Mouse (Mus musculus) kidney, postnatal 14 days (tissue): Measurements from ENCODE around the gene 4931428L18Rik.

ENCODE experiments used
- DNase-seq: peaks from one replicate; pipeline ENCODE4 v3.0.0; 2022; ENCODE audit warnings: mixed read lengths

The 4931428L18Rik gene

DNA sequence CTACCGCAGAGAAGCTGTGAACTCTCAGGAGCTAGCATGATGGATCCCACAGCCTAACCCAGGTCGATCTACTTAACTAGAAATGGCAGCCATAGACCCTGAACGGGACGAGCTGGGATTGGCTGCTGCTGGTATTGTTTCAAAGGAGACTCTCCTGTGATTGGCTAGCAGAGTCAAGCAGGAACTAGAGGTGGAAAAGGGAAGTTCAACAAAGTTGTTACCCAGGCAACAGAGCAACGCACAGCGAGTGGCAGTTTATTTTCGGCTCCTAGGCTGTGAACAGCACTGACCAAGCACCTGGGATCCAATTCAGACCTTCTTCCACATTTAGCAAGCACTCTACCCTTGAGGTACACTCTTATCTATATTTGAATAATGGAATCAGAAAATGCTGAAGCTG, at the start of gene 4931428L18Rik, which contains the start of gene Pih1d3:
4931428L18Rik (minus strand) TSS at position 121 of the 400 bp plus-strand sequence.
Pih1d3 (plus strand) TSS at position 275 of the 400 bp plus-strand sequence.
- DNase-seq = no peak

DNA sequence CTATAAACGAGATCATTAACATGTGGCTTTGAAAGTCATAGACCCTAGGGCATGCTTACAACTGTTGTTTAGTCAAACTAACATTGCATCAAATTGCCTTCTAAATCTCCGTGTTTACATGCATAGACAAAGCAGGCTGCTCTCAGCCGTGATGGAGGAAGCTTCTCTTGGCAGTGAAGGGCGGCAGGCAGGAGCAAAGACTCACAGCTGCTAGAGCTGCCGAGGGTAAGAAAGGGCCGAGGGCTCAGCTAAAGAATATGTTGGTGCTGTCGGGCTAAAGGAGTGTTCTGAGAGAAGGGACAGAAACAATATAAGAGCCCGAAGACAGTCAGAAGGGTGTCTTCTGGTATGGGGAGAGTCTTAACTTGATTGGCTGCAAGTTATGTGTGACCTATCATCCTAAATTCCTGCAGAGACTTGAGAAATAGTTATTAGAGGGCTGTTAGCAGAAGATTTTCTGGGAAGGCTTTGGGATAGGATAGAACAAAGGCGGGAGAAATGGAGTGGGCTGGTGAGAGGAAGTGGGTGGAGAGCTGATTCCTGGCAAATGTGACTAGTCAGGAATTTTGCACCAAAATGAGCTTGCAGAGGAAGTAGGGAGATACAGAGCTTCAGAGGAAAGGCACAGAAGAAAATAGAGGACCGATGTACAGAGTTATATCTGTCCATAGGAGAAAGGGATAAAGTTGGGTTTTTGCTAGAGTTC, 37.9 kb upstream of the 4931428L18Rik start:
- DNase-seq = peak; percentile 4

DNA sequence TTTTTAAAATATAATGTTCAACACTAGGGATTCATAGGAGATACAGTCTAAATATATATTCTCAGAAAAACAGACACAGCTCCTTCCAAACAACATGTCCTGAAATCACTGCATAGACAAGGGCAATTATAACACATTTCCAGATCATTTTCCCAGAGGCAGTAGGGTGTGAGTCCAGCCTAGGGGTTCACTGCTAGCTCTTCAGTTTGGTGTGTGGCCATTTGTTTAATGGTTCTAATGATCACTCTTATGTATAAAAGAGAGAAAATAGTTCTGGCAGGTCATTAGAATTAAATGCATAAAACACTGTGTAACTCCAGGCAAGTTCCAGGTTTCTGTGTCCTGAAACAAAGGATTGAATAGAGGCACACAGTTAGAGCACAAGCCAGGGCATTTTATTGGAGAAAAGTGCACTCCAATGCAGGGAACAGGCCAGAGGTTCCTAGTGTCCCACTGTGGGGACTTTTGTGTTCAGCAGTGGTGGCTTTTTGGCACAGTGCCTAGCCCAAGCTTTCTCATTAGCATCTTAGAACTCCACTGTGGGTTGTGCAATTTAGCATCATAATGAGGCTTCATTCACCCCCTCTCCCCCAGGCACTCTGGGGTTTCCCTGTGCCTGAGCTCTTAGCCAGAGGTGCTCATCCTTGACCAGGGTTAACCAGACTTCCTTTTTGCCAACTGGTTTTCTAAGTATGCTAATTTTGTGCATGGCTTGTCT, 11.0 kb upstream of the 4931428L18Rik start:
- peak; percentile 52 for DNase-seq

DNA sequence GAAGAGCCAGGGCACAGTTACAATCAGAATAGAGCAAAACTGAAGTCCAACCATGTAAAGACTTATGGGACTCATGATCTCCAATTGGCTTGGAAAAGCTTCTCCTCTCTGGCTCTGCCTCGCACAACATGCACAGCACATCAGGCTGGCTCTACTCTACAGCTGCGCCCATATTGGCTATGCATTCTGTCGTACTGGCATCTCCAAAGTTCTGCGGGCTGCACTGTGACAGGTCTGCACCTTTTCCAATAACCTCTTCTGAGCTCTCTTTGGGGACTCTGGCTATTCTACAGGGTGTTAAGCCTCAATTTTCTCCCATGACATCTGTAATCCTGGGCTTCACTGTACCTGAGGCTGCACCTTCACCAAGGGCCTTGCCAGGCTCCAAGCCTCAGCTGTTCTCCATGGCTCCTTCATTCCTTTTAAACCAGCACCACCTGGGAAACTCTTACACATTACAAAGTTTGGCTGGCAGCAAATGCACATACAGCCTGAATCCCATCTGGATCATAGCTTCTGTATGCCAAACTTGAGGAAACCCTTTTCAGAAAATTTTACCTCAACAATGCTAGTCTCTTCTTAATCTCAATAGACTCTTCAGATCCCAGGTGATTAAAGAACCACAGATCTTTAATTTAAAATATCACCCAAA, 1.8 kb downstream of the 4931428L18Rik start:
- DNase-seq = no peak

DNA sequence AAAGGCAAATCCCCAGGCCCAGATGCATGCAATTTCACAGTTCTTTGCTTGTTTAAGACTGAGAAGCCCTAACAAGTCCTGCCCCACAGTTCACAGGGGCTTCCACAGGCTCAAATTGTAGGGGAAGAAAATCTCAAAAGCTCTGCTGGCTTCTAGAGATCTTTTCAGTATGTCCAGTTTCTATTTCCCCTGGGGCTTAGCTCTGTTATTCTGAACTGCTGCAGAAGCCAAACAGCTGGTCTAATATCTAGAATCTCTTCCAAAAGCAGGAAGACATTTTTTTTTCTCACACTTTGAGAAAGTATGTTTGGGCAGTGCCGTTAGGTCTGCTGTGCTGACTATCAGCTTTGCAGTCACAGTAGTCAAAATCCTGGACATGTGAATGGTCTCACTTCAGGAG, 7.7 kb downstream of the 4931428L18Rik start:
- DNase-seq = no peak

DNA sequence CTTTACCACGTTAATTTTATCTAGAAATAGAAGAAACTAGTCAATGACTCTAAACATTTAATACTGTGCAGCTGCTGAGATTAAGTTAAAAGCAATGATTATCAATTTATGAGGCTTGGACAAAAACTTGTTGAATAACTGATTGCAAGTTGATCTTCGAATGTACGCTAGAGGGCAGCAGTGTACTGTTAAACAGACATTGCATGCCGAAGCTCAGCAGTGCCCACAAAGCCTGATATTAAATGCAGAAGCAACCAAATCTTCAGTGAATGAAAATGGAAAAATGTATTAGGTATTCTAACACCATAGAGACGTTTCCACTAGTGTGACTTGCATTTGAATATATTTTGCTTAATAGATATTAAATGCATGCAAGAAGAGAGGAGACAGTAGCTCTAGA, 12.3 kb downstream of the 4931428L18Rik start:
- peak; percentile 51 for DNase-seq

DNA sequence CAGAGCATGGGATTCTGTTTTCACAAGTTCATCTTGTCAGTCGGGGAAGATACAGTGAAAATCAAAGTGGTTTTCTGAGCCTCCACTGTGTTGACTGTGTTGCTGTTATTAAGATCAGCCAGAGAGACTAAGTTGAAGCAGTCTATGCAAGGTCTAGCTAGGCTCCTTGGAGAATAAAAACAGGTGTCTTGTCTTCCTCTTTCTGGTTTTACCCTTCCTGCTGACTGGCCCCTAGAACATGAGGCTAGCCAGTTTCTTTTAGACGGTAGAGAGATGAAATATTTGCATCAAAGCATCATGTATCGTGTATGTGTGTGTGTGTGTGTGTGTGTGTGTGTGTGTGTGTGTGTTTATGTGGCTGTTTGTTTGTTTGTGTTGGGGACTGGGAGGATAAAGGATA, 16.7 kb downstream of the 4931428L18Rik start:
- no peak for DNase-seq

DNA sequence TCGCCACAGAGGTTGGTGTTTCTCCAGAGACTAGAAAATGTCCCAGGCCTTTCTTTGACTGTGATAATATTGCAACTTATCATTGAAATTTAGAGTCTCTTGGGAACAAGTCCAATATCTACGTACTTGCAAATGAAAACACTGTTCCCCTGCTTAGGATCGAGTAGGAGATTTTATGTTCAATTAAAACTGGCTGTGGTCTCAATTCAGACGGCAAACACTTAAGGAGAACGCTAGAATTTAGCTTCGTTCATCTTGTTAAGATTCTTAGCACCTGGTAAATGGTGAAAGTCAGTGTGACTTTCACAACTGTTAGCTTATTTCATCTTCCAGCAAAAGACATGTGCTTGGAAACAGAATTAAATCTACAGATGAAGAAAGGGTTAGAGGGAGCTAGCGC, 17.1 kb downstream of the 4931428L18Rik start:
- no peak for DNase-seq

DNA sequence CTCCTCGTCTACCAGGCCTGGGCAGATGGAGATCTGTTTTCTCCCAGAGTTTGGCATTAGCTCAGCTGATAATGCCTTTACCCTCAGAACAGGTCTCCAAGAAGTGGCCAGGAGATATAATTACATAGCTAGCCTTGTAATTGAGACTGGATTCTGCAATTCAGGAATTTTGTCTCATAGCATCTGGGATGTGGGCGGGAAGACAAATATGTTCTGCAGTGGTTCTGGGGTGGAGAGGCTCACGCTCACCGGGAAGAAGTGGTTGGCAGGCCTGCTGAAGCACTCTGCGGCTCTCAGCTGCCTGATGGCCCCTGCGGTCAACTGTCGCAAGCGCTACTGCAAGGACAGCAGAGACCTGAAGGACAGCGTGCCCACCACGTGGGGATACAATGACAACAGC, 18.7 kb downstream of the 4931428L18Rik start:
- DNase-seq = no peak

DNA sequence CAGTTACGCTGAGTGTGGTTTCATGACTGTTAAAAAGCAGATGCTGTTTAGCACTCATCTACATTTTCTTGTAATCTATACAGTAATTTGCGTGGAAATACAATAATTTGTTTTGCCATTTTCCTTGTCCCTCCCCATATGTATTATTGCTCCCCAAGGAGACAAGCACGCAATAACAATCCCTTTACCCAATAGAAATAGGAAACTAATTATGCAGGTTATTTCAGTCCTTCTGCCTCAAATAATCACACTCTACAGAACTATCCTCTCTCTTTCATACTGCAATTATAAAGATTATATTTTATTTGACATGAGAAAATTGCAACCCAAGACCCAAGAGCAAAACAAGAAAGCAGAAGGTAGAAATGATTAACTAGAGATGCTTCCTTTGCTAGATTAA, 25.5 kb downstream of the 4931428L18Rik start:
- no peak for DNase-seq

DNA sequence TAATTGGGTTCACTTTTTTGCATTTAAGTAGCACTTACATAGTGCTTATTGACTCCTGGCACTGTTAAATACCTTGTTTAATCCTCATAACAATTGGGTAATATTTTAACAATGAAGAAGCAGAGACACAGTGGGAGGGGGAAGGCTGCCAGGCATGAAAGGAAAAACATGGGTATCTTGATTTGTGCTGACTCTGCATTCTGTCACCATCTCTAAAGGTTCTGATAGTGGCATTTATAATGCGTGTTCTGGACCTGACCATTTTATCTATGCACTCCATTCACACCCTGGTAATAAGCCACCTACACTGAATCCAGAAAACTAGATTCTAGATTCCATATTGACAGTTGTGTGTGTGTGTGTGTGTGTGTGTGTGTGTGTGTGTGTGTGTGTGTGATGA, 26.9 kb downstream of the 4931428L18Rik start:
- no peak for DNase-seq

DNA sequence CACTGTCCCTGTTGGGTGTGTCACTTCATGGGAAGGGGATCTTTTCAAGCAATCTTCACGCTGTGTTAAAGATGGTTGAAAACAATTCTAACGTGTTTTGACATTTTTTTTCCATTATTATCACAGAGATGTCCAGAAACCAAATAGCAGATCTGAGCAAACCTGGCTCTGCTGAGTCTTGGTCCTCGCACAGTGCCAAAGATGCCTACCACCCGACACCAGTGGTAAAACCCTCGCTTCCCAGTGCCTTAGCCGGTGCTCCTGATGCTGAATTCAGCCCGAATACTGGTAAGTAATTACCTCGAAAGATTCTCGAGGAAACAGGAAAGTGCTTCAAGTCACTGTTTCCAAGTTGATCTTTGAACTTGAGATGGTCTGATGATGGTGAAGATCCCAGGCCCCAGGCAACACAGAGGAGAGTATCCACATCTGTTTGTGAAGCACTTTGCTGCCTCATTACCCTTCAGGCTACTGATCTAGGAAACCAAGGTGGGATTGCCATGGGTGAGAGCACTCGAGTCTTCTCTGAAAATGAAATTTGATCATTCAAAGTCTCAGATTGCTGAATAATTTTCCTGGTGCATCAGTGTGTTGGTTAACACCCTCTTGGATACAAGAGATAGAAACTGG, 32.1 kb downstream of the 4931428L18Rik start:
- no peak for DNase-seq

DNA sequence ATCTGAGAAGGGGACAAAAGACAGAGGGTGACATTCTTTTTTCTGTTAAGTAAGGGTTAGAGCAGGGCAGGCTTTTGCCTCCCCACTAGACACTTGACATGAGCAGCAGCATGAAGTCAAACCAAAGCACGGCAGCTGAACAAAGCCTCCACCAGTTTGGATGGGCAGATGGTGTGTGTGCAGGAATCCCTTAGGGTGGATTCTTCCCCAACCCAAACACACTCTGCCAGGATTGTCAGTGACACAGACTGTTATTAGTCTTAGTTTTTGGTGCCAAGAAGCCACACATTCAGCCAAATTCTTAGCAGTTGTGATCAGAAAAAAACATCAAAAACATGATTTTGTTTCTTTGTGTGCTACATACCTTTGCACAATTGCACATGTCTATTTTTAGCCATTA, 44.2 kb downstream of the 4931428L18Rik start:
- no peak for DNase-seq

DNA sequence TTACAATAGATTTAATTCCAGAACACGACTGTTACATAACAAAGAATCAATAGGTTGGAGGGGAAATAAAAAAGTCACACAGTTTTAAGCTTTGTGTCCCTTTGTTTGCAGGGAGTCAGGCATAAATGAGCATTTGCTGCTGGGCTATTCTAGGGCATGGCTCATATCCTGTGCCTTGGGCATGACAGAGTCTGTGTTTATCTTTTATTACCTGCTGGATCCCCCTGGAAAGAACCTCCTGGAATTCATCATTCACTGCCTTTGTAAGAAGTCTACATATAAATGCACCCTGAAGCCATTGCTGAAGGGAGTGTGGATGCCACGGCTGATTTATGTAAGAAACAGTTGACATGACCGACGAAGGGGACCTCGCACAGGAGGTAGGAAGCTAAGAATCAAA, 46.4 kb downstream of the 4931428L18Rik start, which contains the start of gene Lgsn:
Lgsn (plus strand) TSS at position 301 of the 400 bp plus-strand sequence.
- no peak for DNase-seq

DNA sequence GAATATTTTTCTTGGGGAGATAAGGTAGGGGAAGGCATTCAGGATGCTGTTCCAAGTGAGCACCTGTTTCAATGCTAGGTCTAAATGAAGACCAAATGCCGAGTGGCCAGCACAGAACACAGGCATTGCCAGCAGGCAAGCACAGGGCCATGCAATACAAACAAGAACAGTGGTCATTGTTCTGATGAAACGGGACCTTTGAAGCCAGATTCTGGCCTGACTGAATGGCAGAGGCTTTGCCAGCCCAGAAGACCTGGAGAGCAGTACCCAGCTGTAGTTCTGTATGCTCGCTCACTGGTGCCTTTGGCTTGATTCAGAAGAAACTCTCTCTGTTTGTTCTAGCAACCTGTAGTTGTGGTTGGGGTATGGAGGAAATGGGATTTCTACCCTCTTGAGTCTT, 47.1 kb downstream of the 4931428L18Rik start:
- DNase-seq = no peak

DNA sequence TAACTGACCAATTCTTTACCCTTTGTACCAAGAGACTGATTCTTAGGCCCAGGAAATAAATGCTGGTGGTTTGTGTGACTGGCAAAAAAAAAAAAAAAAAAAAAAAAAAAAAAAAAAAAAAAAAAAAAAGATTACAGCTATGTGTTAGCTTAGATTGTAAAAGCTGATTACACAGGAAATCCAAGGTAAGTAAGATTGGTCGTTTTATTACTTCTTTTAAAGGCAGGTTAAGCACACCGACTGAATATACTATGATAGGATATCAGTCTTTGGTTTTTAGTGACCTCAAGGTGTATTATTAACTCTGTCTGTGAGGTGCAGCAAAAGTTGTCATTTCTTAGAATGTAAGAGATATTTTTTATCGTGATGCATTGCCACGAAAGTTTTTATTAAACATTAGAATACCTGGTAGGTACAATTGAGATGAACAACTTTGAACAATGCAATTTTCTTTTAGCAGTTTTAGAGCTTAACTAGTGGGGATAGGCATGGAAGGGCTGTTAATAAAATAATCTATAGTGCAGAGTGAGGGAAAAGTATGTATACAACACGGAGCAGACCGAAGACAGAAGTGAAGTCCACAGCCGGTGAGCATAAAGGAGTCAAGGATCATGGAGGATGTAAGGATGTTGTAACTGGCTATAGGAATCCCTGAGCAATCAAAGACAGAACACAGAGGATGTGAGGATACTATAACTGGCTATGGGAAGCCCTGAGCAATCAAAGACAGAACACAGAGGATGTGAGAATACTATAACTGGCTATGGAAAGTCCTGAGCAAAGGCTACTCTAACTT, 57.0 kb downstream of the 4931428L18Rik start:
- no peak for DNase-seq

DNA sequence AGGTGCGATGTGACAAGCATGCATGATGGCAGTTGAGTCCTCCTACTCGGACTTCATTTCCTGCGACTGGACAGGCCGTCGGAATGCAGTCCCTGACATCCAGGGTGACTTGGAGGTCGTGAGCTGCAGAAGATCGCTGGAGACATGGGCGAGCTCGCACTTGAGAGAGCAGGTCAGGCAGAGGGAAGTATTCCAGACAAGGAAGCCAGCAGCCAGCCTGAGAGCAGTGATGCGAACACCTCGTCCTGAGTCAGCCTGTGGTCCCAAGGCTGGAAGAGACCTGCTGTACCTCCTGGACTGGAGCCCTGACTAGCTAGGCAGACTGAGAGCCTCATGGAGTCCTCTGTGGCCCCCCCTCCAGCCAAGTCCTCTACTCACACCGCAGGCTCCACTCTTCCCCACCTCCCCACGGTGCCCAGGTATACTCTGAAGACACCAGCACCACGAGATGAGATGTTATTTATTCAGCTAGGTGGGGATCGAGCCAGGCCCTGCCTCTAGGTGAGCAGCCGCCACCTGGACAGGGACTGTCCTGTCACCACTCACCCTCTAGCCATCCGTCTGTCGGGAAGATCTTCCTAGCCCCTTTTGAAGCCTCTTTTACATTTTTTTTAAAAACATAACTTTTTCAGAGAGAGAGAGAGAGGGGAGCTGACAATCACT, 57.8 kb downstream of the 4931428L18Rik start:
- no peak for DNase-seq

DNA sequence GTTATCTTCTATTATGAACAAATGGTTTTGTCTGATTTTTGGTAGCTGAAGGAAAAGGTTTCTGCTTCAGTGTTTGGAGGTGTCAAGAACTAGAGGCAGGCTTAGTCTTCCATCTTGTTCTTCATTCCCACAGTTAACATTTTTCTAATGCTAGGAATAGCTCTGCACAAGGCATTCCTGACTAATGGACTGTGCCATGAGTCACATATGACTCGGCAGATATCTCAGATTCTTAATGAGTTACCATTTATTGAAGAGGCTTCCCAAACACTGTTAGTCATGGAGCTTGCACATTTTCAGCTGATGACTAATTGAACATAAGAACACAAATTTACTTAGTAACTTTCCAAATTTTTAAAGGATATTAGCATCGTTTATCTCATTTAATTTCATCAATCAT, 65.6 kb downstream of the 4931428L18Rik start:
- DNase-seq = peak; percentile 7

DNA sequence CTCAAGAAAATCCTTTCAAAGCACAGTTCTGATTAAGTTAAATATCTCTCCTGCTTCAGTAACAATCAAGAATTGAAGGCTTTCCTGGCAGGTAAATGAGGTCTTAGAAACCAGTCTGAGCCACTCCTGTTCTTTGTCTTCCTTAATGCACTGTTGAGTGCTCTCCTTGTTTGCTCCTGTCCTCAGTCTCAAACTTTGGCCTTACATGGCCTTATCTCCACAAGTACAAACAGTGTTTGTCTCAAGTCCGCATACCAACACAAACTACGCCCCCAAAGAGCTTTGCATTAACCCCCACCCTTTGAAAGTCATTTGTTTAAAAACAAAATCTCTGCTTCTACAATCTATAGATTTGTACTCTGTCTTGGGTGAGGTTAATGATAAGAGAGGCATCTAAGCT, 66.3 kb downstream of the 4931428L18Rik start:
- DNase-seq = no peak

DNA sequence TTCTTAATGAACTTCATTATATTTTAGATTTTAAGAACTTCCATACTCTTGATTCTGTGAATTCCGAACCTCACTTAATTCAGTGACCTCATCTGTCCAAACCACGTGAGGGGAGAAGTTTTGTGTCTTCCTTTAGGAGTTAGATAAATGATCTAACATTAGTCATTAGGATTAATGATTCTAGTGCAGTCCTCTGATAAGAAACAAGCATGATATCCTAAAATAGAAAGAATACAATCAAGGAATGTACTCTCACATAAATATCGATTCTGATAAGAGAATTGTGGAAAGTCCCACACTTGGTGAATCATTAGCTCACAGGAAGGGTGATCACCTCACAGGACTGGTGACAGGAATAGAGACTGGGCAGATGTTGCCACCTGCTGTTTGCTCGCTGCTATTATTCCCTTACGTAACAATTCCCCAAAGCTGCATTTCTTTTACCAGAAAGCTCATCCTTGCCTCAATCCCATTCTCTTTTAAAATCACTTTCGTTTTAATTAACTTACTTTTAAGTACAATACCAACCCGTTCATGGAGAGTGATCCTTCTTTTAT, 68.6 kb downstream of the 4931428L18Rik start:
- DNase-seq = peak; percentile 73

DNA sequence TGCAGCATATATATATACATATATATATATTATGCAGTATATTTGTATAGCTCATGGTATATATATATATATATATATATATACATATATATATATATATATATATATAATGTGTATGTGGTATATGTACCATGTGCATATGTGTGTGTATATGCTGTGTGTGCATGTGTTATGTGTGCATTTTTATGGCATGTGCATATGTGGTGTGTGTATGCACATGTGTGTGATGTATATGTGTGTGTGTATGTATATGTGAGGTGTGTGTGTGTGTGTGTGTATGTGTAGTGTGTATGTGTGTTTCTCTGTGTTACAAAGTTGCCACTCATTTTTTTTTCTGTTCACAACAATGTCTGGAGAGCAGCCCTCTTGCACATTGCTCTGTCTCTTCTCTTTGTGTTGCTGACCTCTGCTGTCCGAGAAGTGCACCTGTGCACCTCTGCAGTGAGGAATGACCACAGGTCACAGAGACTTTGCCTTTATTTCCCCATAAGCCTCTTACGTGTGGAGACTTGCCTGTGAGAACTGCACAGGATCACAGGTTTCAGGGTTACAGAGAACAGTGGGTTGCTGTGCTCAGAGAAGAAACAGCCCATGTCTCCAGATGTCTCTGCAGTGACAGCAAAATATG, 69.6 kb downstream of the 4931428L18Rik start:
- peak; percentile 11 for DNase-seq
